Mouse (Mus musculus): ENCODE measurements around the gene Riok1.
A peak's percentile ranks its signal among the peaks of the same experiment; 100 is the strongest.

Gene Riok1

DNA sequence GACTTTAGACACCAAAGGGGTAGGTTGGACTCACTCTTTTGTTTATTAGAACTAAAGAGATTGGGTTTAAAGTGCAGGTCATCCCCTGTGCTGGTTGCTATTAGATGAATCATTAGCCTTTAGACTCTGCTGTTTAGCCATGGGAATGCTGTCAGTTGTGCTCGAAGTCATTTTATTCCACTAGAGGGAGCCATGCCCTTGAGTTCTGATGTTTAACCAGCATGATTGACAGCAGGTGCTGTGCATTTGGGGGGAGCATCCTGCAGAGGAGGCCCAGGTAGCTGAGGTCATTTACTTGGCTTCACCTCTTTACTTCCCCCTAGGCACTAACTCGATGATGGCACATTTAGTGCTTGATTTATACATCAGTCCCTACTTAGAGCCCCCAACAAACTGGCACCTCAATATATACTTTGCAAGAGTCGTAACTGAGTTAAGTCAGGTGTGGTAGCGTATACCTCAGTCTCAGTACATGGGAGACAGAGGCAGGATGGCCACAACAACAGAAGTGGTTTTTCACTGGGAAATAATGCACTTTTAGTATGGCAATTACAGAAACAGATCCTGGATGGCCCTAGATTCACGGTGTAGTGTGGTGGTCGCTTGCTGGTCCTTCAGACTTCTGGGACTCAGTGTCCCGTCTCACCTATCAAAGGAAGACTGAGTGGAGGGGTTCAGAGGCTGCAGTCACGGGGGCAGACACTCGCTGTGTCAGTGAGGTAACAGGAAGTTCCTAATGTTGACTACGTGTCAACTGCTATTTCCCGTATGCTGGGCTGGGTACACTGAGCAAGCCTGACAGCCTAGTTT is 28.3 kb downstream of the Riok1 start:
- DNase-seq, result peak; percentile 20

DNA sequence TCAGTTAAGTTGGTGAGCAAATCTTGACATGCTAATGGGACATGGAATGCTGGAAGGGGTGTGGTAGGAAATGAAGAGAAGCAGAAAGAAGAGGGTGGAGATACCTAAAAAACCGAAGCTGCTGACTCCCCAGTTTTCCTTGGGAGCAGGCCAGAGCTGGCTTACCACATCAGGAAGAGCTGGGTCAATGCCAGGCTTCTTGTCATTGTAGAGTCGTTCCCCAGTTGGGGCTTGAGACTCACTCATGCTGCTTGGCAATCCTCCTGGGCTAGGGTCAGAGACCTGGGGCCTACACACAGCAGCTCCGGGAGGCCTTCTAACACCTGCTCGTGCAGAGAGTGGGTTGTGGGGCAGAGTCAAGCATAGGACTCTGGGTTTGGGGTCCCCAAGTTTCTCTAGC is 34.1 kb downstream of the Riok1 start:
- no peak for DNase-seq

DNA sequence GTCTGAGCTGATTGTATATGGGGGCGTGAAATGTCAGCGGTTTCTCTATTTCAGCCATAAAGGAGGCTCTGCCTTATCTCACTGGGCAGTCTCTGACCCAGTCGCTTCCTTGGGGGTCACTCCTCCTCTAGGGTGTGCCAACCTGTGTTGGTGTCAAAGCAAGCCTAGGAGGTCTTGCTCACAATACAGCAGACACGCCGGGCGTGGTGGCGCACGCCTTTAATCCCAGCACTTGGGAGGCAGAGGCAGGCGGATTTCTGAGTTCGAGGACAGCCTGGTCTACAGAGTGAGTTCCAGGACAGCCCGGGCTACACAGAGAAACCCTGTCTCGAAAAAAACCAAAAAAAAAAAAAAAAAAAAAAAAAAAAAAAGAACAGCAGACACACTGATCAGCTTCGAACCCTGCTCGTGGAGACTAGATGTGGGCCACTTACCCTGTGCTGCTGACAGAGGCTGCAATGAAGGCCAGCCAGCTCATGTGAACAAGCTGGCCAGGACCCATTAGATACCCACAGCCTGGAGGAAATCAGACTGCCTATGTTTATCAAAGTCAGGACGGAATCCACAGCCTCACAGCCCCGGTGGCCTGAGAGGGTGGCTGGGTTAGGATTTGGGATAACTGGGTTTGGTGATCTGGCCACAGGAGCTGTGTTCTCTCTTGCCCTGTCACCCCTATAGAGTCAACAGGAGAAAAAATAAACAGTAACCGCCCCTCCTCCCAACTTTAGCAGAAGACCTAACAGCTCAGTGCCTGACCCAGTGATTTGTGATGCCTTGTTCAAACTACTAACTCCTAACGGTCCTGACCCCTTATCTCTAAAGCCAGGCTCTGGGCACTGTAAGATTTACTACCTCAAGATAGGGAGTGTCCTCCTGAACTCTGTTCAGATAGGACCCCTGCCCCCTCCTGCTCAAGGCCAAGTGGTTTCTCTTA is 36.8 kb downstream of the Riok1 start:
- no peak for DNase-seq

DNA sequence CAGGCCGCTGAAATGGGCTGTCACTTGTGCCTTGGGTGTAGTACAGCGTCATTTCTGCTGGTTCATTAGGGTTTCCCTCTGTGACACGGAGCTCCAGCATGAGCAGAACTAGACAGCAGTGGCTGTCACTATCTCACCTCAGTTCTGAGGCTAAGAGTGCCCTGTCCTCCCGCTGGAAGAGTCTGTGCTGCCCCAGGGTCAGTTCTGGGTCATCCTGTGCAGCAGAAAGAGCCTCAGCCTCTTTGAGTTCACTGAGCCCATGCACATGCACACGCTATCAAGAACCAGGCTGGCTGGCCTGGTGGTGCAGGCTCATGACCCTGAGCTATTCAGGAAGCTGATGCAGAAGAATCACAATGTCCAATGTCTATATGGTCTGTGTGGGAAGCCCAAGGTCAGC is 37.6 kb downstream of the Riok1 start:
- DNase-seq, result no peak

DNA sequence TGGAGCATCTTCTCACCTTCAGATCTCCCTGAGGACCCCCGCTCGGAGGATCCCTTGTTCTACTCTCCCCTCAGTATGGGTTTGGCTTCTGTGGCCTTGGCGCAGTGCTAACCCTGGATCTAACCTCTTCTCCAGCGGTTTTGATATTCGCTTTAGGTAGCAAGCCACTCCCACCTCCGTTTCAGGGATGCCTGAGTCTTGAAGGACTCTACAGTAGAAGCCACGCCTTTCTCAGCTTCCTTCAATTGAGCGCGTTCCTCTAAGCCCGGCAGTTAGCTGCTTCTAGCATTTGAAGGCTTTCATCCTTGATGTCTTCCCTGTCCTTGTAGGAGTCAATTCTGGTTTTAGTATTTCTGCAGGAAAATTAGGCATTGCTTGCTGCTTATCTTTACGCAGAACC is 40.3 kb downstream of the Riok1 start:
- DNase-seq, result no peak

DNA sequence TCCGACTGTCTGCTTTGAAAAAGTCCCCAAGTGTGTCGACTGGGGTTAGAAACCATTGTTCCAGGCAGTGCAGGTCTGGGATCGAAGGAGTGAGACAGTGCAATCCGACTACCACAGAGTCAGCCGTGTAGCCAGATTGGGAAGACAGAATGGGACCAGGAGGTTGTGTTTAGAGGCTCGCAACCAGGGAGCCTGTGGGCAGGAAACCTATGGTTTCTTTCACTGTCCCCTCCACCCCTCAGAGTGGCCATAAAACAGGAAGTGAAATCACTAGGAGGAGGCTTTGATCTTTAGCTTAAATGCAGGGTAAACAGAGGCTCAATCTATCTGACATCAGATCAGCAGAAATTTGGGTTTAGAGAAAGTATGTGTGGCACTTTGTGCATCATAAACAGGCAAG is 42.0 kb downstream of the Riok1 start:
- DNase-seq, result no peak

DNA sequence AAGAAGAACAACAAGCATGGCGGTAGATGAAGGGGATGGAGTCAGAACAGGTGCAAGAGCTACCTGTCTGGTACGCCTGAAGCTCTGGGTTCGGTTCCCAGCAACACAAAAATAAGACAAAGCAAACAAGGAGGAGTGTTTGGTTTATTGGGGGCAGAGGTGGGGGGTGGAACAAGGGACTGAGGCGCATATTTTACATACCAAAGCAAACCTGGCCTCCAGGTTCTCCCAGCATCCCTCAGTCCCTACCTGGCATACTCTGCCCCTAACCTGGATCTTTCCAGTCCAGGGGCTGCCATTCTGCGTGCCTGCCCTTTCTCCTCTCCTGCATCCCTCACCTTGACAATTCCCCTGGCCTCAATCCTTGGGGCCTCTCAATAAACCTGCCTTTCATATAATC is 42.6 kb downstream of the Riok1 start:
- no peak for DNase-seq

DNA sequence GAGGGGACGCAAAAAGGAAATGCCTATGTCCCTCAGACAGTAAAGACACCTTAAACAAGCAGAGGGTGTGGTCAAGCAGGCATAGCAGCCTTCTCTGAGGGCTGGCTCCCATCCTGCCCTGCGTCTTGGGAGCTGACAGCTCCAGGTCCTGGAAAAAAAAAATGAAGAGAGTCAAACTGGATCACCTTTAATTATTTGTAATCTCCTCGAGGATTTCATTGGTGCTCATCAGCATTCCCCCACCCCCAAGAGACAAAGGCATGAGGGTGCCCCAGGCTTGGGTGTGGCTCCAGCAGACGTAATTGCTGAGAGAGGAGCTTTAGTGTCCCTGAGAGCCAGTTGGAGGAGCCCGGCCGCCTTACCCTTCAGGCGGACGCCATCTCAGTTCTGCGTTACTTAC is 43.2 kb downstream of the Riok1 start:
- no peak for DNase-seq

DNA sequence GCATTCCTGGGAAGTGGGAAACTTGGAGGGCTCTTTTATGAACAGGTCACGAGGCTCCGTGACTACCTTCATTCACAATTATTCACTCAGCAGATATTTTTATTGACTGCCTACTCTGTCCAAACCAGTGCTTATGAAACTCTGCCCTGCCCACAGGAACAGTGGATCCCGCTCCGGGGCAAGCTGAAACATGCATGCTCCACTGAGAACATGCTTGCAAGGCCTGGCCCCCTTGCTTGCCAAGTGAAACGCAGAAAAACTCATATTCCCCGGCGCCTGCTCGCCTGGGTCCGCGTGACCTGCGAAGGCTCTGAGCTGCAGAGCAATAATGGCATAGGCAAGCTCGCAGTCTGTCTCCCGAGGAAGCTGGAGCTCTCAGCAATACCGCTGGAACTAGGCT is 43.9 kb downstream of the Riok1 start:
- DNase-seq, result no peak

DNA sequence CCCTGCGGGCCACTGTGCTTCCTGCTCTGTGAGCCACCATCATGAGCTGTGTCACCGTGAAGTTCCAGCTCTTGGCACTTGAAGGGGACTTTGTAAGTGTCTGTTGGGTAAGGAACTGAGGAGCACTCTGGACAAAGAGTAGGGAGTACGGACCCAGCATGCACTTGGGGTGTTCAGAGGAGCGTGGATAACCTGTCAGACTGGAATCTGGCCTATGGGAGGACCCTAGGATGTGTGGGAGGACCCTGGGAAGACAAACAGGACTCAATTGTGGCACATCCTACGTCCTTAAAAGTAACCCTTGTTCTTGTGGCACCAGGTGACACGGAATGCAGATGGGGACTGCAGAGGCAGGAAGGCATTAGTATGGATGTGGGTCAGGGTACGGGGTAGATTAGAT is 44.4 kb downstream of the Riok1 start:
- no peak for DNase-seq

DNA sequence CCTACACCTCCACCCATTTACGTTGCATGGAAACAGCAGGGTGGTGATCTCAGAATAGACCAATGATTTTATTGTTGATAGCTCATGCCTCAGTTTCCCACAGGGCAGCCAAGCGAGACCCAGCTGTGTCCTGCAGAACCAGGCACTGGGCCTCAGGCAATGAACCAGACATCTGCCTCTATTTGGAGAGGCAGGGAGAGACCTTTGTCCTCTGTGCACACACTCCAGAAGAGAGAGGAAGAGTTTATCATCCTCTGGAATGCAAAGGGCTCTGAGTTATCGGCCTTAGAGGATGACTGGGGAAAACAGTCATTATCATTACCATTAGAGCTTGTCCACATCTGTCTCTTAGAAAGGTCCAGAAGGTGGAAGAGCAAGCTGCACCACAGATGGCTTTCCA is 49.9 kb downstream of the Riok1 start:
- no peak for DNase-seq

DNA sequence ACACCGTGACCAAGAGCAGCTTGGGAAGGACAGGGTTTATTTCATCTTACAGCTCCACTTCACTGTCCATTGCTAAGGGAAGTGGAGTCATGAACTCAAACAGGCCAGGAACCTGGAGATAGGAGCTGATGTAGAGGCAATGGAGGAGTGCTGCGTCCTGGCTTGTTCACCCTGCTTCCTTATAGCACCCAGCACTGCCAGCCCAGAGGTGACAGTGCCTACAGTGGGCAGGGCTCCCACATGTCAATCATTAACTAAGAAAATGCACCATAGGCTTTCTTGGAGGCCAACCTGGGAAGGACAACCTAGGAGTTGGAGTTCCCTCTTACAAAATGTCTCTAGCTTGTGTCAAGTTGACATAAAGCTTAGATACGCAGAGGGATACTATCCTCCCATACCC is 51.2 kb downstream of the Riok1 start:
- no peak for DNase-seq

DNA sequence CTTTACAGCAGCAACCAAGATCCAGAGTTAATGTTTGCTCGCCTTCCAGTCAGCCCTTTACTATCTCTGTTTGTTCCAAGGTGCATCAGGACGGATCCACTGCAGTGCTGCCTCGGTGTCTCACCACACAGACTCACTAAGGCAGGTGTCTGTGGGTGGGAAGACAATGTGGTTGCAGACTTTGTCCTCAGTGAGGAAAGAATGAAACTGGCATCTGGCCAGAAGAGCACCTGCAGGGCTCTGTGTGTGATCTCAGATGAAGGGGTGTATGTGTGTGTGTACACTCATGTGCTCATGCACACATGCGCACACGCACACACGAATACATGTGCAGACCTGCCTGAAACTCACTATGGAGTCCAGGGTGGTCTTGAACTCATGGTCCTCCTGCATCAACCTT is 52.7 kb downstream of the Riok1 start:
- DNase-seq, result no peak

DNA sequence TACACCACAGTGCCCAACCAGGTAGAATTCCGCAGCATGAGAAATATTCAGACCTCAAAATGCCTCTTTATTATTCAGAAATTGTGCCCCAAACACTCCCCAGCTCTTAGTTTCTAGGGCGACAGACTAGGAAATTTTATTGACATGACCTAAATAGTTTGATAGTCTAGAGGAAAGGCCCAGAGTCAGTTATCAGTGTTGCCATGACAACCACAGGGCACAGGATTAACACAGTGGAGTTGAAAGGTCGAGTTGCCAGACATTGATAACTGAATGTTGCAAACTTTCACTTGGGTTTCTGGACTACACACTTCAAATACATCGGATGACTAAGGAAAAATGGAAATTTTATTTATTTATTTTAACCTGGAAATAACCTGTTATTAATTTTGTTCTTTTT is 53.1 kb downstream of the Riok1 start:
- no peak for DNase-seq

DNA sequence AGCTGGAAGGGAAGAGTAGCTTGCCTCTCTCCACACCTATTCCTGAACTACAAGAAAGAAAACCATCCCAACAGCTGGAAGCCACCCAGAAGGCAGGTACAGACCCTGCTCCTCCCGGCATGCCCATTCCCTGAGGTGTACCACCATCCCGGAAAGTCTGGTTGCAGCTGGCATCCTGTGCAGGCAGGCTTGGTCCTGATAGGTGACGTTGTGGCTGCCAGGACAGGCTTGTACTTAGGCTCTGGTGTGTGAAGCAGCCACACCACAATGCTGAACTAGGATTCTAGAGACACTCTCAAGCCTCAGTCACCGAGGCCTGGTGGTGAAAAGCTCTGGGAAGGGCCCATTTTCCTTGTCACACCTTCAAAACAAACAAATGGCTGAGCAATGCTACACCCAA is 59.4 kb downstream of the Riok1 start:
- no peak for DNase-seq

DNA sequence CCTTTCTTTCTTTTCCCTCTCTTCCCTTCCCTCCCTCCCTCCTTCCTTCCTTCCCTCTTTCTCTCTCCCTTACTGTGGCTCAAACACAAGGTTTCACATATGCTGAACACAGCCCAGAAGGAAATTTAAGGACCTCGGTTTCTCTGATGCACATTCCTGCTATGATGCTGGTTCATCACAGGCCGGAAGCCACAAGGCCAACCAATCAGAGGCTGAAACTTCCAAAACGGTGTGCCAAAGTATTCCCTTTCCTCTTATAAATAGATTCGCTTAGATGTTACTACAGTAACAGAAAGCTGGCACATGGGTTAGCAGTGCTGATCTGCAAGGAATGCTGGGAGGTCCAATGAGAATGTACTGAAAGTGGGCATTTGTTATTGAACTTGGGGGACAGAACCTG is 66.6 kb downstream of the Riok1 start:
- DNase-seq, result no peak

DNA sequence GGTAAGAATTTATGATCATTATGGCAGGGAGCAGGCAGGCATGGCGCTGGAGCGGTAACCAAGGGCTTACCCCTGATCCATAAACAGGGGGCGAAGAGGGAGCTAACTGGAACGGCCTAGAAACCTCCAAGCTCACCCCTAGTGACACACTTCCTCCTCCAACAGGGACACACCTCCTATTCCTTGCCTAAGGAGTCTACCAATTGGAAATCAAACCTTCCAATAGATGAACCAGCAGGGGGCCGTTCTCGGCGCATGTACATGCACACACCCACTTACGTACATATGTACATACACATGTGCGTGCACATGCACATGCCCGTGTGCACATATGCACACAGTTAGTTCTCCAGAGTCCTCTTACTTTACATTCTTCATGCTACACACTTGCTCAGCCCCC is 67.7 kb downstream of the Riok1 start:
- DNase-seq, result no peak

DNA sequence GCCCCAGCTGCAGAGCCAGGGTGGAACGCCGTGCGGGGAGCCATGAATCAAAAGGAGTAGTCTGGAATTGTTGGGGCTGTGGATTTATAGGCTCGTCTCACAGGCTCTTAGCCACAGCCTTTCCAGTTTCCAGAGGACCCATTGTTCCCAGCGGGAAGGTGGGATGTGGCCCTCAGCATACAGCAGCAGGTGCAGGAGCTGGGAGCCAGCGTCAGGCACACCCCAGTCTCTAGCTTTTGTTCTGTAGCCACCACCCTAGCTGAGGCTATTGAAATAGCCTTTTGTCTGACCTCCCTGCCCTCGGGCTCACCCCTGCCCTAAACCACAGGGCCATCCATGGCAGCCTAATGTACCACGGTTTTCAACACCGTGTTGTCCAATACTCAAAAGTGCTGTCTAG is 72.3 kb downstream of the Riok1 start:
- no peak for DNase-seq
